Mouse (Mus musculus) adipocyte (in vitro differentiated cells): Measurements from ENCODE around the gene Pou2f3.
"Not testable (repeated sequence)": the region's sequence is repeated elsewhere in the genome, so short reads cannot be mapped to it uniquely, and the experiment has no call there.

ENCODE experiments used
- DNase-seq: peaks from one replicate; pipeline ENCODE4 v3.0.0-alpha.2; 2016; ENCODE audit warnings: low spot score

The Pou2f3 gene

DNA sequence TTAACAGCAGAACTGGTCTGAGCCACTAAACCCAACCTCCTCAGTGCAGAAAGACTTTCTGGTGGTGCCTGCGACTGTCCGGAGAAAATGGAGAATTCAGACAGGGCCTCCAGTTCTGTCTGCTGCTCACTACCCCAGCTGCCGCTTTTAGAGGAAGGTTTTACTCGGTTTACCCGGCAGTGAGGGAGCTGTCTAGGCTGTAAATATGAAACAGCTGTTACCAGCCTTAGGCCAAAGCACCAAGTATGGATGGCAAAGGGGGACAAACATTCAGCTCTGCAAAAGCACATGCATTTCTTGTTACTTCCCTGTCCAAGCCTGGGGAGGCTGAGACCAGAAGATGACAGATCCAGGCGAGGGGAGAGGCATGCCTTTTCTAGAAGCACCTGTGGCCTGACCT, 43.8 kb downstream of the Pou2f3 start:
- DNase-seq: no peak

DNA sequence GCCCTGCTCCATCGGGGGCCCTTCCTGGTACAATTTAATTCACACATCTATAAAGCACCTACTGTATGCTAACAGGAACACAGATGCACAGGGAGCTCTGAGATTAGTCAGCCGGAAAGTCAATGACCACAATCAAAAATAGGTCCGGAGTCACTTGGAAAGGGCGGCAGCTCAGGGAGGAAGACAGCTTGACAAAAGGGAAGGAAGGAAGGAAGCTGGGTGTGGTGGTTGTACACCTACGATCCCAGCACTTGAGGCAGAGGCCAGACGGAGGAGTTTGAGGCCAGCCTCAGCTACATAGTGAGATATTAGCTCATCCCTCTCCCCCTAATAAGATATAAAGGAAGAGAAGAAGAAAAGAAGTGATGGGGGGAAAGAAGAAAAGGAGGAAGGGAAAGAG, 54.2 kb downstream of the Pou2f3 start:
- DNase-seq: no peak

DNA sequence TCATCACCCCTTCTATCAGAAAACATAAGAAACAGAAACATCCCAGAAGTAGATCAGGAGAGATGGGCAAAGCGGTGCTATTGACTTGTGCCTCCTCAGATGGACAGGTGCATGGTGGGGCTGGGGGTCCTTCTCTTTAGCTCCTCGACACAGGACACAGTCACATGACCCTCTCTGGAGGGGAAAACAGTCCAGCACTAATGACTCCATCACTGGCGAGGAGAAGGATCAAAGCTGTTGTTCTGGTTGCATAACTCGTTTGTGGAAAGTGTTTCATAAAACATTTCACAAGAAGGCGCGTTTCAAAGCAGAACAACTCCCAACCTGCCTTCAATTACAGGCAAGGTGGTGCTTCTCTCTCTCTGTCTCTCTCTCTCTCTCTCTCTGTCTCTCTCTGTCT, 58.4 kb downstream of the Pou2f3 start:
- DNase-seq: no peak

DNA sequence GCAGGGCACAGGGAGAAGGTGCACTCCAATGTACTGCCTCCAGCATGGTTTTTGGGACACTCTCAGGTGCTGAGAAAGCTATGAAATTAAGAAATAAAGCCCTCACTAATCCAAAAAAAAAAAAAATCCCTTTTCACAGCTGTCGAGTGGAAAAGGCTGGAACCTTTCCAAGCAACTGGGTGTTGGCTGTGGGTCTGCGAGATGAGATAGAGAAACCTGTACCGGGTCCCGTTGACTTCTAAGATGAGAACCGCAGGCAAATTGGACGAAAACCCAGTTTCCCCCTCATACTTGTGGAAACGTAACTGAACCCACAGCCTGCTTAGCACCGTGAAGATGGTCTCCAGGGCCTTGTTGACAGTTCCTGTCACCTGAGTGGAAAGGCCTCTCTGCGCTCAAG, 59.2 kb downstream of the Pou2f3 start:
- DNase-seq: no peak

DNA sequence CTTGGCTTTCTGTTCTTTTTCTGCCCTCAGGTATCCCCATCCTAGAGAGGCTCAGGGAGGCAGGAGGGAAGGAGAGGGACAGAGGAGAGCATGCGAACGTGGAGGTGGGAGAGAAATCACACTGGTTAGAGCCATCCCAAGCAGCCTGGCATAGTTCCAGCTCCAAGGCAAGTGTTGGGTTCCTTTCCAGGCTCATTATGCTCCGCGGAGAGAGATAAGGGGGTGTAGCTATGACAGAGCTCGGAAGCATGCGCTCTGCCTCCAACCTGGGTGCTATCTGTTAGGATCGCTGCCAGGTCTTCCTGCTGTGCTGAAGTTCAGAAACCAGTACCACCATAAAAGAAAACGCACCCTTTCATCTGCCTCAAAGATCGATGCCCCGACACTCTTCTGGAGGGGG, 60.1 kb downstream of the Pou2f3 start:
- DNase-seq: no peak

DNA sequence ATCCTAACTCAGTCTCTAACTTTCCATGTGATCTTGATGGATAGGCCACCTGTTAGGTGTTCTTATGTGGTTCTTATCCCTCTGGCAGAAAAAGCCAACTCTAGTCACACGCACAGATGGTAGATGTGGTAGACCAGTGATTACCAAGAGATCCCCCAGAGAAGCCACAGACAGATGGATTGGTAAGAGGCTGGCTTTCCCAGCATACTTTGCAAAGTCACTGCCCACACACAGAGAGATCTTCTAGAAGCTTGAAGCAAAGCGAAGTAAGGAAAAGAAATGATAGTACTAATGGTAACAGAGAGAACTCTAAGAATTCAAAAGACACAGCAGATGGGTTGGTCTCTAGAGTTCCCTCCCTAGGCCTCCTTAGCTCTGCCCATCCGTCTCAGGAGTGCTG, 60.7 kb downstream of the Pou2f3 start:
- DNase-seq: no peak

DNA sequence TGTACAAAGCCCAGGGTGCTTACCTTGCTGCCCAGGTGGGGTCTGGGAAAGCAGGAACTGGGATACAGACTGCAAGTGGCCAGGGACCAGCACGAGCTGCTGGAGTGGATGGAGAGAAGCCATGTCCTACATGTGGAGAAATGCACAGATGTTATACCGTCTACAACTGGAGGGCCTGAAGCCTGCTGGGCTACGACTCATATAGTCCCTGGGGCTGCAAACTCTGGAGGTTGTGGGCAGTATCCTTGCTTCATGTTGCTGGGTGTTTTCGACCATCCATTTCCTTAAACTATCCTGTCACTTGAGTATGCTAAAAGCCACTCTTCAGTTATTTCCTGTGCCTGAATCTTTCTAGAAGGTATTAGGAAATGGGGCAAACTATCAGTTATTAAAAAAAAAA, 65.0 kb downstream of the Pou2f3 start:
- DNase-seq: no peak

DNA sequence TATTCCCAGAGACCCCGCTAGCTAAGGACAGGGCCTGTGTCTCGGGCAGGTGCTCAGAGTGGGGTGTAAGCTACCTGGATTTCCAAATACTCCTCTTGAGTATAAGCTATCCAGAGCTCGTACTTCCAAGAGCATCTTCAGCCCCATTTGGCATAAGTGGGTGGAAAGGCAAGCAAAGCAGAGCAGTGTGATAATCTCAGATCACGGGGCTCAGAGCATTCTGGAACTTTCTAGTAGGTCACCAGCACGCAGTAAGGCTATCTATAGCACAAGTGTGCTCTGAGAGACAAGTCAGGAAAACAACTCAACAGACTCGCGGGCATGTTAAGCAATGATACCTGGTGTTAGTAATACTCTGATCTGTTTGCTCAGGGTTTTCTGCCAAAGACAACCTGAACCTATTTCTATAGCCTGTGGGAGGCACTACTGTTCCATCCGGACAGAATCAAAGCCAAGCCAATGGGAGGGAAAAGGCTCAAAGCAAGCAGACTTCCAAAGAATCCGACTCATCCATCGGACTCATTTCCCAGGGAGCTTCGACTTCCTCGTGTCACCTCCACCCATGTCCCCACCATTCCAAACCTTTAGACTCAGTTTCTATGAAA, 65.9 kb downstream of the Pou2f3 start:
- peak; percentile 18 for DNase-seq

DNA sequence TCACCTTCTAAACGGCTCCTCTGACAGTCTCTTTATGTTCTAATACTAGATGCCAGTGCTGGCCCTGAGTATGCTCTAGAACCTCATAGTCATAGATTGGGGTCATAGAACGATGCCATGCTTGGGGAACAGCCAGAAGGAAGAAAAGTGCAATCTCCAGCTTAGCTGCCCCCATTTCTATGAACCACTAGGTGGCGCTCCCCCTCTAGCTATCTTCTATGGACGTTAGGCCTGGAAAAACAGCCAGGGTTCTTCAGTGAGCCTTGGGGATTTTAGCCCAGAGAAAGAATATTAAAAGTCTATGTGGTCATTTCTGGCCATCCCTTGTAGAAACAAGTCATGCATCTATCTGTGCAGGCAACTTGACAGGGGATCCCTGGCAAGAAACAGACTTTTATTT, 68.3 kb downstream of the Pou2f3 start:
- peak; percentile 83 for DNase-seq

DNA sequence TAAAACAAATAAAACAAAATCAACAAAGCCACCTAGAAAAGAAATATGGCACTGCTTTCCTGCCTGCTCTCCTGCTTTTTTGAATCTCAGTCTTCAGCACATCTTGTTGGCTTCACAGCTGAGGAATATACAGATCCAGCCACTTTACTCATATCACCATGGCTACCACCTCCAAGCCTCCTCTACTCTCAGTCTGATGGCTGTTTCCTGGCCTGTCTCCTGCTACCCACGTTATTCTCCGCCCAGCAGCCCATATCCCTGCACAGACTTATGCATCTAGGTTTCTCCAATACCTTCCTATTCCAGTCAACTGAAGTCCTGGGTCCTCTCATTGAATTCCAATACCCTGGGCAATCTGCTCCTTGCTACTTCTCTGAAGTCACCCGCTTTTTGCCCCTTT, 76.6 kb downstream of the Pou2f3 start:
- no peak for DNase-seq

DNA sequence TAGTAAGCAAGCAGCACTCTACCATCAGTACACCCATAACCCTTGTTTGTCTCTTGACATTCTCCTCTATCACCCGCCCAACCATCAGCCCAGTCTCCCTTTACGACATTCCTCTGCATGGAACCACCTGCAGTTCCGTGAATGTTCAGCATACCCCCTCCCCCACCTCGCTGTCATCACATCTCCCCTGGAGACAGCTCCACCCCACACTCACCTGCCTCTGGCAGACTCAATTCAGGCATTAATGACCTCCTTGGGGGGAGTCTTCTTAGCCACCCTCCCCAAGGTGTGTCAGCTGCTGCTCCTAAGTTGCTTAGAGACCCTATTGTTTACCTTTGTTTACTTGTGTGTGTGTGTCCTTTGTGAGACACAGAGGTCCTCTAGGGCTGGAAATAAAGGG, 77.8 kb downstream of the Pou2f3 start:
- no peak for DNase-seq

DNA sequence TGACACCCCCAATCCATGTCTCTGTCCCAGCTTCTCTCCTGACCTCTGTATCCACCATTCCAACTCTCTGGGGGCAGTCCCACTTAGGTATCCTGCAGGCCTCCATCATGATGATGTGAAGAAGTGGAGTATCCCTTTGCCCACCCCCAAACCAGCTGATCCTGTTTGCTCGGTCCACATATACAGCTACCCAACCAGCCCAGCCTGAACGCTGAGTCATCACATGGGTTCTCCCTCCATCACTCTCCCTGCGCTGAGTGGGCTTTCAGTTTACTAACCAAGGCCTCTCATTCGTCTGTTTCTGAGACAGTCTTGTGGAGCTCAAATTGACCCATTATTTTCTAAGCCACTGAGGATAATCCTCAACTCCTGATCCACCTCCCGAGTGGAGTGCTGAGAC, 78.2 kb downstream of the Pou2f3 start:
- no peak for DNase-seq

DNA sequence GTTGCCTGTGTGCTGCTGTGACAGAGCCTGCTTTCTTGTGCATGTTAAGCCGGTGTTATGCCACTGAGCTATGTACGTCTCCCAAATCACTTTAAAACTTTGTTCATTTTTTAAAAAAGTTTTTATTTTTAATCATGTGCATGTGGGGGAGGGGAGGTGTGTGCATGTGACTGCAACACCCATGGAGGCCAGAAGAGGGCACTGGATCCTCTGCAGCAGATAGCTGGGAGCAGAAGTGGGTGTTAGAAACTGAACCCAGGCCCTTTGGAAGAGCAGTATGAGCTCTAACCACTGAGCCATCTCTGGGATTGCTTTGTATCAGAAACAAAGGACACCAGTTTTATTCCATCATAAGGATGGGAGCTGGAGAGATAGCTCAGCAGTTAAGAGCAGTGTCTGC, 79.5 kb downstream of the Pou2f3 start:
- no peak for DNase-seq

DNA sequence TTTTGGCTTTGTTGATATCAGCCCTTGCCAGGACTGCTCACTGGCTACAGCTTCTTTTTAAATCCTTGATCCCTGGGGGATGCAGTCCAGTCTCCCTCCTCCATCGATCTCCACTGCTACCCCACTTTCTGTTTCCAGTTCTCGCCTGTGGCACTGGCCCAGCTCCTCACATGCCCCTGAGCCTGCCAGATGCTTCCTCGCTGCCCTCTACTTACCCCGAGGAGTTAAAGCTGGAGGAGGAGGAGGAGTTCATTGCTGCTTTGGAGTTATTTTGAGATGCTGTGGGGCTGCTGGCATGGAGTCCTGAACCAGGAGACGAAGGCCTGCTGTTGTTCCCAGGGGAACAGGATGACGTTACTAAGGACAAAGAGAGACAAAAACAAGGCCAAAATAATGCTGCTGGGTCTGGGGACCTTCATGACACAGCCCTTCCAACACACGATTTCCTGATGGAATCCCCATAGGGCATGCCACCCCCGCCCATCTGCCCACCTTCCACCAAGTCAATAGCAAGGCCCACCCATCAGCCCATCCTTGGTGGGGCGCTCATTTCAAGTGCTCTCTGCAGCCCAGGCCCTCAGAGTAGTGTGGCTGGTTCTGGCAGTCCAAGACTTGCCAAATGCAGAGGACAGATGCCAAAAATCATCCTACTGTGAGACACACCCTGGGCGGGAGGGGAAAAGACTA, 82.9 kb downstream of the Pou2f3 start:
- DNase-seq: peak; percentile 52

DNA sequence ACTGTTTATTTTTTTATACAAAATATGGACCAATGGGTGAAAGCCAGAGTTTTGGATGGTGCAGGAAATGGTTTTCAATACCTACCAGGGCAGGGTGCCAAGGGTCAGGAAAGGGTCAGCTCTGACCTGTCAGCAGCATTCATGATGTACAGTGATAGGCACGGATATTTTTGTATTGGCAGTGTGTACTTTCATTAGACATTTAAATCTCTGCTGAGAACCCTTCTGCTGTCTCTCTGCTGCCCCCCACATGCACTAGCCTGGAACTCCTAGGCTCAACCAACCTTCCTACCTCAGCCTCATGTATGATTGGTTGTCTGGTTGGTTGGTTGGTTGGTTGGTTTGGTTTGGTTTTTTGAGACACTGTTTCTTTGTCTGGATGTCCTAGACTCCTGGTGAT, 87.8 kb downstream of the Pou2f3 start:
- no peak for DNase-seq

DNA sequence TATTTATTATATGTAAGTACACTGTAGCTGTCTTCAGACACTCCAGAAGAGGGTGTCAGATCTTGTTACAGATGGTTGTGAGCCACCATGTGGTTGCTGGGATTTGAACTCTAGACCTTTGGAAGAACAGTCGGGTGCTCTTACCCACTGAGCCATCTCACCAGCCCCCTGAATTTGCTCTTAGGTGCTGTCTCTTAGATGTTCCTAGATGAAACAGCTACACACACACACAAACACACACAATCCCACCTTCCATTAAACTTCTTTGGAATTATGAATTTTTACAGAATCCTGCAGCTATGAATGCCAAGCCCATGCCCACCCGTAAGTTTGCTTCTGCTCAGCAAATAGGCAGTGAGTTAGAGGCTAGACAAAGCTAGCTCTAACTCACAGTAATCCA, 88.2 kb downstream of the Pou2f3 start:
- not testable (repeated sequence) for DNase-seq

DNA sequence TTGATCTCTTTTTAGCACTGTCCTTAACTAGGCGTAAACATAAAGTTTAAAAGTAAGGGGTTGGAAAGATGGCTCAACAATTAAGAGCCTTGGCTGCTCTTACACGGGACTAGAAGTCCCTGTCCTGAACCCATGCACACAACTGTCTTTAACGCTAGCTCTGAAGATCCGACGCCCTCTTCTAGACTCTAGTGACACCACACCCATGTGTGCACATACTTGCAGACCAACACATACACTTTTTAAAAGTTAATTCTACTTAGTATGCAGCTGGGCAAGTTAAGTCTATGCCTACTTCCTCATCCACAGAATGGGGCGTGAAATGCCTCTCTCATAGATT, 93.2 kb downstream of the Pou2f3 start:
- DNase-seq: no peak

DNA sequence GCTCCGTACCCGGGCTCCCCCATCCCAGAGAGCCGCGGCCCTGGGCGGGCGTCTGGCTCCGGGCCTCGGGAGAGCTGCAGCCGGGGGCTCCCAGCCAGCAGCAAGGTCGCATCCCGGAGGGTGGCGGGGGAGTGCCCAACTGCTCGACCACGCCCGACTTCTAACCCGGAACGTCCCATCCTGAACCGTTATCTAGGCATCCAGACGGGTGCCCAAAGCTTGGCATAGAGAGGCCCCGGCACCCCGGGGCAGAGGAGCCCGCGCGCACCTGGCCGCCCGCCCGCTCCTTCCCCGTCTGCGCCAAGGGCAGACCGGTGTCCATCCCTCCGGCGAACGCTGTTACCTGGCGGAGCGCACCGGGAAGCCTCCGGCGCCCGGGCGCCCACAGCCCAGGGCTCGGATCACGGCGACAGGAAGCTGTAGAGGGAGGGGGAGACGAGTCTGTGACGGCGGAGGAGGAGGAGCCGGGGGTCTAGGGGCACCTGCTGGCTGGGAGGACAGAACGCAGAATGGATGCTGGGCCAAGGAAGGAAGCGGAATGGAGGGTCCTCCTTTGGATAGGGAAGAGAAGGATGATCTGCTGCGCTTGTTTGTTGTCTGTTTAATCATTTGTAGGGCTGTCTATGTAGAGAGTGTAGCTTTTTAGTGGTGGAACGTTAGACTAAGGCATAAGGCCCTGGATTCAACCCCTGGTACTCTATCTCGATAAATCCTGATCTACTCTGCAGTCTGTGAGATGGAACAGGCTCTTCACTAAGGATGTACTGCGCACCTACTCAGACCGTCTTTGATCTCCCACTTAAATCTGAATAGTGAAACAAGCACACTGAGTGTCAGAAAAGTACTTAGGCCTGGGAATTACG, 93.8 kb downstream of the Pou2f3 start, which contains the start of gene Tmem136:
Gene Tmem136, minus strand, starts transcription at position 437 of the 863 bp plus-strand sequence.
- DNase-seq: no peak

DNA sequence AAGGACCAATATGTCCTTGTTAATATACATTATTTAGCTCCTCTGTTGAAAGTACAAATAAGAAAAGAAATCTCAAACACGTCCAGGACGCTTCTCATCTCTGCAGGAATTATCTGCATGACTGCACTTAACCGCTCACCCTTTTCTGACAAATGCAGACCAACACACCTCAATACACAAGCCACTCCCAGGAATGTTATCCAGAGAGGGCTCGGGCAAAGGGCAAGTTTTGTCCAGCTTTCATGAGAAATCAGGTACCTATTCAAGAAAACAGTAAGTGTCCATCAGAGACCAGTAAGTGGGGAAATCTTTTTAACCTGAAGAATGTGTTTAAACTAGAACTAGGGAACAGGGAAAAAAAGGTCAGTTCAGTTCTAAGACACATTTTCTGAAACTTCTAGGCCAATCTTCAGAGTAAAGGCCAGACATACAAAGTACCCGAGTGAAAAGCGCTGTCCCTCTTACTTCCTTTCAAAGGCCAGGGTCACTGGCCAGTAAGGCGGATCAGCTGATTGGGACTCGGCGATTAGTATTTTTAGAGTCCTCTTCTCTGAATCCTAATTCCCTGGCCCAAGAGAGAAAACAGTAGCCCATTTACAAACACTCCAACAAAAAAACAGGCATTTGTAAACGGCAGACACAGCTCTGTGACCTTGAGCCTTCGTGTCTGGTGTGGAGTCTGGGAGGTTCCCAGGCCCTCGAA, 94.6 kb downstream of the Pou2f3 start:
- no peak for DNase-seq

DNA sequence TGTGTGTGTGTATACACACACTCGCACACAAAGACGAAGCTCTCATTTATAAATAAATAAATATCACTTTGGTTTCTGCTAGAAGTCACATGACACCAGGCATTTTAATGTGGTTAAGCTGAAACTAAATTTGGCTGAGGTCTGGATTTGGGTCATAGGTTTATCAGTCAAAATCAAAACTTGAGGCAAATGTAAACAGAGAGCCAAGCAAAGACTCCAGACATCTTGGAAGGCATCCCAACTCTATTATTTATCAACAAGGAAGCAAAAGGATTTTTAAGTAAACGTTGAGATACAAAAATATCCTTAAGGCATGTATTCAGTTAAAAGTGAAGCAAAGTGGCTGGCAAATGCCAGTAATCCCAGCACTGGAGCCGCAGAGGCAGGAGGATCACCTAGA, 95.3 kb downstream of the Pou2f3 start:
- DNase-seq: peak; percentile 69

DNA sequence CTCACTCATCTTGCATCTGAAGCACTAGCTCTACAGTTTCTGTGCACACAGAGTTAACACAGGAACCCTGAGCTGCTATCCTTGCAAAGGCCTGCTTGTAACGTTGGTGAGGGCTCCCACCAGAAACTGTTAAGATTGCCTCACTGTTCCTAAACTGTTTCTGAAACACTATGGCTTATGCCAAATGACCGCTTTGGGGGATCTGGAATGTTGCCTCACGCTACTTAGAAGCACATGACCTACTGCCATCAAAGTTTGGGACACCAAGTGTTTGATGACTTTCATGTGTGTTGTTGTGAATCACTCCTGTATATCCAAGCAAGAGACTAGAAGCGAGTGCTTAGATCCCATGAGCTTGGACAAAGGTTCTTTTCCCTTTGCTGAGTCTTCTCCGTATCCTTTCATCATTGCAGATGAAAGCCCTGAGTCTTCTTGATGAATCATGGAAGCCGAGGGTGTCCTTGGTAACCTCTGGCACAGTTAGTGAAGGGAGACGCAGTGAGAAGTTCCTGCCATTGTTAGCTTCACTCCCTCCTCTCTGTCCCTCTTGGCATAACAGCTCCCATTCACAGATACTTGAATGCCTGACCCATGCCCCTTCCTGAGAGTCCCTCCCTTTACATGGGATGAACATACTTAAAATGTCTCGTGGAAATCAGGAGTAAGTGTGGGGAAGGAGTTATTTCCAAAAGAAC, 99.7 kb downstream of the Pou2f3 start:
- DNase-seq: no peak

DNA sequence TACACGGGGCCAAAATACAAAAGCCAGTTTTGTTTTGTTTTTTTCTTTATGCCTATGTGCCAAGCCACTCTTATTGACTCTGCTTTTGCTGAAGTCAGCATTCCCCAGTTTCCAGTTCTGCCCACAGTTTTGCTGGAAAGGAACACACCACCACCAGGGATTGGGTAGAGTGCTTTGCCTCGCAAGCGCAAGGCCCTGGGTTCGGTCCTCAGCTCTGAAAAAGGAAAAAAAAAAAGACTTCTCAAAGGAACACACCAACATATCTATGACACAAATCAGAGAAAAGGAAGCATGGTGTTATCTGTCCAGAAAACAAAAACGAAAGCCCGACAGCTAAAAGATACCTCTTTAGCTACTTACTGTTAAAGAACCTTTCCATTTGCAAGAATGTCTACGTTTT, 101.0 kb downstream of the Pou2f3 start:
- peak; percentile 46 for DNase-seq
